Mouse (Mus musculus): Measurements from ENCODE around the gene Smok3c.
"Not testable (repeated sequence)": the region's sequence is repeated elsewhere in the genome, so short reads cannot be mapped to it uniquely, and the experiment has no call there.

GRCm38 (mm10) chr5:138019577-138019976 lies 33.4 kb upstream of the Smok3c start:
- not testable (repeated sequence) for TF ChIP-seq MYOG (IDR thresholded peaks at IDR 0.05; ENCODE audit: control insufficient read depth, extremely low read depth, insufficient read length); MAX (IDR thresholded peaks at IDR 0.05); CTCF (IDR thresholded peaks at IDR 0.05; ENCODE audit: control insufficient read depth, insufficient read depth, insufficient read length); USF1 (IDR thresholded peaks at IDR 0.05; ENCODE audit: low read depth); CEBPB (IDR thresholded peaks at IDR 0.05; ENCODE audit: low read depth)
